Mouse (Mus musculus) heart, embryonic 12.5 days (tissue): Measurements from ENCODE around the gene BC051142. TPM values are rescaled to one million over a fixed set of nuclear protein-coding genes. Genes with fewer than 3 reads are reported as not detected.

Experiments used
- ATAC-seq: fragments of 200-750 bp; cut with Nextera tagmentation; 2 replicates; pipeline ENCODE4 v1.8.0; 2017; ENCODE audit warnings: moderate TSS enrichment, moderate library complexity; ENCODE audit not compliant: insufficient number of reproducible peaks, low FRiP score
- H3K27ac ChIP-seq: fragments of 300-500 bp; sonication (generic); 2 replicates; pipeline ENCODE4 v1.5.1; 2016; ENCODE audit warnings: mild to moderate bottlenecking, moderate library complexity; ENCODE audit not compliant: poor library complexity, severe bottlenecking
- H3K27me3 ChIP-seq: fragments of 300-500 bp; sonication (generic); replicated peaks from 2 replicates; pipeline ENCODE4 v1.6.1; 2016; ENCODE audit warnings: mild to moderate bottlenecking, moderate library complexity
- H3K36me3 ChIP-seq: fragments of 300-500 bp; sonication (generic); 2 replicates; pipeline ENCODE4 v1.6.1; 2016; ENCODE audit warnings: mild to moderate bottlenecking, moderate library complexity
- H3K4me1 ChIP-seq: fragments of 300-500 bp; sonication (generic); replicated peaks from 2 replicates; pipeline ENCODE4 v1.6.1; 2016; ENCODE audit warnings: mild to moderate bottlenecking
- H3K4me2 ChIP-seq: fragments of 300-500 bp; sonication (generic); 2 replicates; pipeline ENCODE4 v1.6.1; 2016; ENCODE audit warnings: mild to moderate bottlenecking, moderate library complexity
- H3K4me3 ChIP-seq: fragments of 300-500 bp; sonication (generic); 2 replicates; pipeline ENCODE4 v1.5.1; 2016; ENCODE audit warnings: mild to moderate bottlenecking
- H3K9ac ChIP-seq: fragments of 300-500 bp; sonication (generic); 2 replicates; pipeline ENCODE4 v1.6.1; 2016; ENCODE audit warnings: mild to moderate bottlenecking, moderate library complexity
- H3K9me3 ChIP-seq: fragments of 300-500 bp; sonication (generic); replicated peaks from 2 replicates; pipeline ENCODE4 v1.6.1; 2016; ENCODE audit warnings: mild to moderate bottlenecking, moderate library complexity
- WGBS: fragments of 180-500 bp; shearing (Covaris S2); methylation state at CpG from one replicate; pipeline ENCODE4 v1.1.7; 2016; 5-methylcytosine and 5-hydroxymethylcytosine counted together
- polyA plus RNA-seq: library from polyadenylated mRNA; unstranded; fragments of >200 nt; fragmentation: Nextera tagmentation; extraction: Ambion mirVana; gene quantifications from 2 replicates; pipeline ENCODE4 v1.2.1, GENCODE M21; 2016

BC051142 gene
- polyA plus RNA-seq, 1 experiment from 2014 or later = not detected

DNA sequence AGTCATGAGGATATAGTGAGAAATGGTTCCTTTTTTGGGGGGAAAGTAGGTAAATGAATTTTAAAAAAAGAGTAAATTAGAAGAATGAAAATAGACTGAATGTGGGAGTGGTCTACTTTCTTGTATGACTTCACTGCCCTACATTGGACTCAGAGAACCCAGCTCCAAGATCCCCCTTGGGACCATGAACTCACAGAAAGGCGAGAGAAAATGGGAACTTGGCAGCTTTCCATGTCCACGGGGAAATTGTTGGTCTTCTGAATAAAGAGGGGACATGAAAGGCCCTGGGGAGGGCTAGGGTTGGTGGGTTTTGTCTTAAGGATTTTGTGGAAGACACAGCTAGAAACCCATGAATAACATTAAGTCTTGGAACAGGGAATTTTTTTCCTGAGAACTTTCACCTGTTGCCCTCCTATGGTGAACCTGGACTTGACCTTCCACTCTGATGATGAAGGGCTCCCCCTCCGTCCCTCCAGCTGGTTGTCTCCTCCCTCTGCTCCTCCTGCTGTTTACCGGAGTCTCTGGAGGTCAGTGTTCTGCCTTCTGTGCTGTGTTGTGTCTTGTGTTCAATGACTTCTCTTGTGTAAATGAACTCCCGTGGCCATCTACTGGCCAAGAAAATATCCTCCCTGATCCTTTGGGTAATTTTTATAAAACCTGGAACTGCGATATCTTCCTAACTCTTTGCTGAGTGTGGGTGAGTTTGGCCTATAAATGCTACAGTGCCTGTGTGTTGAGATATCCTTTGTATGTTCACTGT lies 21.0 kb upstream of the BC051142 start:
- no peak for ATAC-seq
- H3K4me1 ChIP-seq = no peaks in the 10 kb centered on the region
- H3K27ac ChIP-seq = no peak overlapping the region
- no peak overlapping the region for H3K4me2 ChIP-seq
- no peaks in the 10 kb centered on the region for H3K9me3 ChIP-seq
- no peaks in the 10 kb centered on the region for H3K36me3 ChIP-seq
- no peak overlapping the region for H3K4me3 ChIP-seq
- WGBS = 54% methylated on average over 6 of the region's 6 CpGs
- peaks cover 11% of the 10 kb centered on the region; the same call in 1 of the 2 replicates for H3K27me3 ChIP-seq
- no peak overlapping the region for H3K9ac ChIP-seq

- Histone ChIP-seq H3K4me3 (no peak overlapping the region), H3K9me3 (no peaks in the 10 kb centered on the region), H3K36me3 (no peaks in the 10 kb centered on the region), H3K27me3 (peaks cover 11% of the 10 kb centered on the region; the same call in 1 of the 2 replicates), H3K9ac (no peak overlapping the region), H3K4me2 (no peak overlapping the region), H3K4me1 (no peaks in the 10 kb centered on the region), H3K27ac (no peak overlapping the region)
- no peak for ATAC-seq
- WGBS = 53% methylated on average over 2 of the region's 2 CpGs
Measured at GRCm38 (mm10) chr17:34378716-34379115, 19.9 kb upstream of the BC051142 start.

DNA sequence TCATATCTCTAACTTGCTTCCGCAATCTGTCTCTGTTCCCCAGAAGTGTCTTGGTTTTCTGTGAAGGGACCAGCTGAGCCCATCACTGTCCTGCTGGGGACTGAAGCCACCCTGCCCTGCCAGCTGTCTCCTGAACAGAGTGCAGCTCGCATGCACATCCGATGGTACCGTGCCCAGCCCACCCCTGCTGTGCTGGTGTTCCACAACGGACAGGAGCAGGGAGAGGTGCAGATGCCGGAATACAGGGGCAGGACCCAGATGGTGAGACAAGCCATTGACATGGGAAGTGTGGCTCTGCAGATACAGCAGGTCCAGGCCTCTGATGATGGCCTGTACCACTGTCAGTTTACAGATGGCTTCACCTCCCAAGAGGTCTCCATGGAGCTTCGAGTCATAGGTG lies 19.2 kb upstream of the BC051142 start:
- no peak overlapping the region for H3K4me3 ChIP-seq
- H3K36me3 ChIP-seq = no peaks in the 10 kb centered on the region
- no peak overlapping the region for H3K9ac ChIP-seq
- no peaks in the 10 kb centered on the region for H3K9me3 ChIP-seq
- no peak for ATAC-seq
- peaks cover 11% of the 10 kb centered on the region; the same call in 1 of the 2 replicates for H3K27me3 ChIP-seq
- no peak overlapping the region for H3K4me2 ChIP-seq
- H3K4me1 ChIP-seq = no peaks in the 10 kb centered on the region
- WGBS = 75% methylated on average over 7 of the region's 7 CpGs
- H3K27ac ChIP-seq = no peak overlapping the region

DNA sequence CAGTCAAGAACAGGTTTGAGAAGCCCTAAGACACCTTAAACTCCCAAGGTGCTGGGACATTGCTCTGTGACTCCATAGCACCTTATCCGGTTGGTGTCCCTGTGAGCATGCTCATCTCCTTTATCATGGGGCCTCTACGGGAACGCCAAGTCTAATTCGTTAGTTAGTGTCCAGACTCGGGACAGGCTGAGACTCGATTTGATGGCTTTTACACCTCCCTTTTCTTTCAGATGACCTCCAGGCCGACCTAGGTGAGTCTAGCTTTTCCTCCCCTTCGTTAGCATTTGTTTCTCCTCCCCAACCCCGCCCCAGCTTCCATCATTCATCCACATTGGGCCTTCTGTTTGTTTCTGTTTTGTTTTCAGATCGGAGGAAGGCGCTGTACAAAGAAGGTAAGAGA lies 16.7 kb upstream of the BC051142 start:
- Histone ChIP-seq H3K36me3 (no peaks in the 10 kb centered on the region), H3K9ac (no peak overlapping the region), H3K4me2 (no peak overlapping the region), H3K9me3 (no peaks in the 10 kb centered on the region), H3K4me3 (no peak overlapping the region), H3K27me3 (peaks cover 11% of the 10 kb centered on the region; the same call in 1 of the 2 replicates), H3K4me1 (no peaks in the 10 kb centered on the region), H3K27ac (no peak overlapping the region)
- 71% methylated on average over 11 of the region's 11 CpGs for WGBS
- ATAC-seq = no peak

DNA sequence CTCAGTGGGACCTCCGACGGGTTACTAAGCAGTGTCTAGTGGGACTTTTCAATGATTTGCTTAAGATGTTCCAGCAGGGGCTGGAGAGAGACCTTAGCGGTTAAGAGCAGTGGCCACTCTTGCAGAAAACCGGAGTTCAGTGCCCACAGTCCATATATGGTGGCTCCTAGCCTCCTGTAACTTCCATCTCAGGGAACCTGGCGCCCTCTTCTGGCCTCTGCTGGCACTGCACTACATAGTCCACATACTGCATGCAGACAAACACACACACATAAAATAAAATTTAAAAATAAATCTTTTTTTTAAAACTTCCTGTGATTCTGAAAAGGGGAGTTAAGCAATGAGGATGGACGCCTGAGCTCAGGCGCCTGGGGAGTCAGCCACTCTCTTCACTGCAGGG lies 15.4 kb upstream of the BC051142 start:
- no peaks in the 10 kb centered on the region for H3K9me3 ChIP-seq
- H3K4me1 ChIP-seq = no peaks in the 10 kb centered on the region
- no peak for ATAC-seq
- no peak overlapping the region for H3K4me3 ChIP-seq
- H3K27ac ChIP-seq = no peak overlapping the region
- 68% methylated on average over 7 of the region's 7 CpGs for WGBS
- H3K4me2 ChIP-seq = no peak overlapping the region
- no peaks in the 10 kb centered on the region for H3K36me3 ChIP-seq
- peaks cover 7% of the 10 kb centered on the region; the same call in 1 of the 2 replicates for H3K27me3 ChIP-seq
- H3K9ac ChIP-seq = no peak overlapping the region

DNA sequence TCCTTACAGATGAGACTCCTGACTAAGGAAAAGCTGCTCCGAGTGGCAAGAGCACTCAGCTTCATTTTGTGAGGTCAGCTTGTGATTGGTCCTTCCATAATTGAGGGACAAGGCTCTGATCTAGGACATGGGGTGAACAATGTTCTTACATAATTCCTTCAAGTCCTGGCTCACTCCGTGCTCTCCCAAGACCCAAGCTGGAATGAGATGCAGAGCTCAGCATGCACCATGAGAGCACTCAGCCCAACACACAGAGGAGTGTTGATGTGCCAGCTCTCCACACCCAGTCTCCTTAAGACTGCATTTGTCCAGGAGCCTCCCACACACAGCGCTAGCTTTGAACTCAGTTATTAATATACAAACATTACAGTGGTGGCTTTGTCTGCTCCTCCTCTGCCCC lies 13.9 kb upstream of the BC051142 start:
- Histone ChIP-seq H3K4me2 (no peak overlapping the region), H3K4me3 (no peak overlapping the region), H3K9me3 (no peaks in the 10 kb centered on the region), H3K4me1 (no peaks in the 10 kb centered on the region), H3K27me3 (peaks cover 15% of the 10 kb centered on the region; the same call in 1 of the 2 replicates), H3K27ac (no peak overlapping the region), H3K9ac (no peak overlapping the region), H3K36me3 (no peaks in the 10 kb centered on the region)
- ATAC-seq = no peak
- 72% methylated on average over 3 of the region's 3 CpGs for WGBS

DNA sequence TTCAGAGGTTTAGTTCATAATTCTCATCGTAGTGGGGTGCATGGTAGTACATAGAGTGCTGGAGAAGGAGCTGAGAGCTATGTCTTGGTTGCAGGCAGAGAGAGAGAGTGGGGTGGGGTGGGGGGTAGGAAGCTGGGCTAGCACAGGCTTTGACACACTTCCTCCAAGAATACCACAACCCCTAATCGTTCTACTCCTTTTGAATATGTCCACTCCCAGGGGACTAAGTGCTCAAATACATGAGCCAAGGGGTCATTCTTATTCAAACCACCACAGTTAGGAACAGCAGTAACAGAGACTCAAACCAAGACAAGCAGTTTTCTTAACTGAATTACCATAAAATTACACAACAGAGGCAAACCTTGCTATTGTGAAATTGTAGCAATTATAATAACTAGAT lies 12.0 kb upstream of the BC051142 start:
- WGBS = 64% methylated on average over 2 of the region's 2 CpGs
- H3K4me1 ChIP-seq = no peaks in the 10 kb centered on the region
- ATAC-seq = no peak

GRCm38 (mm10) chr17:34388513-34388912 lies 10.1 kb upstream of the BC051142 start:
- WGBS = 32% methylated on average over 4 of the region's 4 CpGs
- H3K9ac ChIP-seq = no peak overlapping the region
- ATAC-seq = no peak

More for the DNA sequence above, 12.0 kb upstream of the BC051142 start:
- Histone ChIP-seq H3K9ac (no peak overlapping the region), H3K4me2 (no peak overlapping the region), H3K27ac (no peak overlapping the region), H3K4me3 (no peak overlapping the region), H3K36me3 (no peaks in the 10 kb centered on the region), H3K27me3 (peaks cover 25% of the 10 kb centered on the region), H3K9me3 (no peaks in the 10 kb centered on the region)

GRCm38 (mm10) chr17:34391507-34391906 lies 7.1 kb upstream of the BC051142 start:
- H3K9ac ChIP-seq = no peak overlapping the region
- H3K4me3 ChIP-seq = no peak overlapping the region
- no peak for ATAC-seq
- H3K27ac ChIP-seq = no peak overlapping the region
- H3K9me3 ChIP-seq = no peaks in the 10 kb centered on the region
- whole genome bisulfite sequencing = 59% methylated on average over 7 of the region's 7 CpGs
- H3K27me3 ChIP-seq = peaks cover 21% of the 10 kb centered on the region
- H3K4me1 ChIP-seq = no peaks in the 10 kb centered on the region
- no peak overlapping the region for H3K4me2 ChIP-seq
- H3K36me3 ChIP-seq = no peaks in the 10 kb centered on the region

More at GRCm38 (mm10) chr17:34388513-34388912, 10.1 kb upstream of the BC051142 start:
- Histone ChIP-seq H3K4me1 (no peaks in the 10 kb centered on the region), H3K27ac (no peak overlapping the region), H3K4me2 (no peak overlapping the region), H3K4me3 (no peak overlapping the region), H3K9me3 (no peaks in the 10 kb centered on the region), H3K36me3 (no peaks in the 10 kb centered on the region), H3K27me3 (peaks cover 21% of the 10 kb centered on the region)

DNA sequence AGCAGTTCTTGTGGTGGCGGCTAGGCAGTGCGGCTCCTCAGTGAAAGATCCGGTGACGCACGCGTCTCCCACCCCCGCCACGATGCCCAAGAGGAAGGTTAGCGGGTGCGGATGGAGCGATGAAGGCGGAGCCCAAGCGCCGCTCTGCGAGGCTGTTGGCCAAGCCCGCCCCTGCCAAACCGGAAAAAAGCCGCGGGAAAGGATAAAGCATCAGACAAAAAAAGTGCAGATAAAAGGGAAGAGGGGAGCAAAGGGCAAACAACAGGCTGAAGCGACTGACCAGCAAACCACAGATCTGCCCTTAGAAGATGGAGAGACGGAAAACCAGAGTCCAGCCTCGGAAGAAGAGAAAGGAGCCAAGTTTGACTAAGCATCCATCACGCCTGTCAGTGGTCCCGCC lies 6.3 kb upstream of the BC051142 start:
- Histone ChIP-seq H3K27ac (no peak overlapping the region), H3K4me1 (no peaks in the 10 kb centered on the region), H3K4me3 (peak overlapping the region; percentile 37), H3K4me2 (peak overlapping the region; percentile 65), H3K27me3 (peaks cover 21% of the 10 kb centered on the region), H3K9ac (no peak overlapping the region), H3K36me3 (no peaks in the 10 kb centered on the region), H3K9me3 (no peaks in the 10 kb centered on the region)
- ATAC-seq = no peak
- WGBS = 4% methylated on average over 24 of the region's 24 CpGs

DNA sequence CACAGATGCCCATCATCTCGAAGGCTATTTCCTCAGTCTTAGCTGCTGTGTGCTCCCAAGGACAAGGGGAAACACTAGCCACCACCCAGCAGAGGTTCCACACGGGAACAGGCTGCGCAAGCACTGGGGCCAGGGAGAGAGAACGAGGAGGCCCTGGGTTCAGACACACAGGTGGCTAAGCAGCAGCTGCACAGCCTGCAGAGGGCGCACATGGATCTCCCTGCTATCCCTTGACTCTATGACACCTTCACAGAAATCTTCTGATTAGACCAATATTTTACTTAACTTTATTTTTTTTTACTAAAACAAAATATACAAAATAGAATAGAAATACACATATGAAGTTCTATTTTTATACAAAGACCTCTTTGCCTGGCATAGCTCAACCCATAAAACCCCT lies 1.3 kb upstream of the BC051142 start:
- ATAC-seq = no peak
- Histone ChIP-seq H3K9ac (no peak overlapping the region), H3K27me3 (peaks cover 16% of the 10 kb centered on the region)

More for the DNA sequence above, 1.3 kb upstream of the BC051142 start:
- 55% methylated on average over 5 of the region's 5 CpGs for WGBS
- Histone ChIP-seq H3K4me1 (no peaks in the 10 kb centered on the region), H3K4me2 (no peak overlapping the region), H3K27ac (no peak overlapping the region), H3K4me3 (no peak overlapping the region), H3K9me3 (no peaks in the 10 kb centered on the region), H3K36me3 (no peaks in the 10 kb centered on the region)
